Mouse (Mus musculus) telencephalon, adult 2 months (tissue): ENCODE measurements at regions not wholly inside any gene's neighbourhood (a gene's known extent, or its start where the extent isn't known, plus 50 kb on each side); places are given as distances from the start of the nearest gene placed in this dataset.

Experiments used
- DNase-seq: peaks from one replicate; pipeline ENCODE4 v3.0.0-alpha.2; 2011; ENCODE audit warnings: low read depth, low spot score

GRCm38 (mm10) chr9:90683319-90683718 is 412.7 kb upstream of the Tbc1d2b start:
- DNase-seq = no peak

GRCm38 (mm10) chr9:90690066-90690465 is 419.5 kb upstream of the Tbc1d2b start:
- DNase-seq = no peak

GRCm38 (mm10) chr9:90691137-90691536 is 420.5 kb upstream of the Tbc1d2b start:
- no peak for DNase-seq

DNA sequence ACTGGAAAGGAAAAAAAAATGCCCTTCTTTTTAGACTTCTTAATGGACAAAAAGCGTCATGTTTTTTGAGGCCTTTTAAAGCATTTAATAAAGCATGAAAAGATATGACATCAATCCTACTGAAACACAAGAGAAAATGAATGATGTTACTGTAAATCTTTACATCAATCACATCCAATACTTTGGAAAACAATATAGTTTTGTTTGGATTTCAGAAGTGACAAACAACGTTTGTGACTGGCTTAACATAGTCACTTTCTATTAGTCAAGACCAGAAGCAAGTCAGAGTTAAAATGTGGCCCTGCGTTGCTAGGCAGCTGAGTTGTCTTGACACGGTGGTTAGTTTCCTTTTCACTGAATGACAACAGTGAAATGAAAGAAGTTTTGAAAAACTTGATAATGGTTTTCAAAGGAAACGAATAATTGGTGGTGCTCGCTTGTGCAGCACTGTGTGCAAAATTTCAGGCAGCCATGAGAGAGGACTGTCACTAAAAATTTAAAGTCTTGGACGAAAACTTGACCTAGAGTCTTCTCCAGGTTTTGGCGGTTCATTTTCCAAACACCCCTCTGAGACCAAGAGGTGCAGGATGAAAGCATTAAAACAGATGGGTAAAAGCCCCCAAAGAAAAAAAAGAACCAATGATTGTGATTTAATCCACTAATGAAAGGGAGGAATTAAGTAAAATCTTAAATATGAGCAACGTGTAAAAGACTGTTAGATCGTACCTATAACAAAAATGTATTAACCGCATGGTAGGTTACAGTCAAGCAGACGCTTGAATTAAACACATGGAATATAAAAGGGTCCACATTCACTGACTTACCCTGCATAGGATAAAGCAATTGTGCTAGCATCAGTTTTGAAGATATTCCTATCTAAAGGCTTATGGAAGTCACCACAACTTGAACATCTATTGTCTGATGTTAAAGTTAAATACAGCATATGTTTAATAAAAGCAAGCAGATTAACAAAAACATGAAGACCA is 421.4 kb upstream of the Tbc1d2b start:
- DNase-seq = no peak

GRCm38 (mm10) chr9:90693031-90693671 is 422.5 kb upstream of the Tbc1d2b start:
- no peak for DNase-seq

DNA sequence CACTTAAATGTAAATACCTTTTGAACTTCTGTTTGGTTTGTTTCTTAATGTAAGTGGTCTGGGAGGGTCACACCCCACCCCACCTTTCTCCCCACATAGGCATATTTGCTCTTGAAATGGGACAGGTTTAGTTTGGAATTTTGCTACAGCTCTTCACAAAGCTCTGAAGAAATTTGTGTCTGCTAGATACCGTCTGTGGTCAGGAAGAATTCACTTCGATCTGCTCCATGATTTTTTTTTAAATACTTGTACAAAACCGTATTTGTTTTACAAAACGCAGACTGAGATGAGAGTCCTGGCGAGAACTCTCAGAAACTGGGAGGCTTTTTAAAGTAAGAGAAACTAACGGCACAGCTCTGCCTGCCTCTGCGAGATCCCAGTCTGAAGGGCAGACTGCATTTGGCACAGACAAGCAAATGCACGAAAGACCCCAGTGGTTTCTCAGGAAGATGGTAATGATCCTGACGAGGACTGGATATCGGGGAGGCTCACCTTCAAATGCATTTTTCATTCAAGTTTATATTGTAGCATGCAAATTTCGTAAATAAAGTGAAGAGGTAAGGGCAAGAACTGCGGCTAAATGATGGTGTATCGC is 423.5 kb upstream of the Tbc1d2b start:
- DNase-seq = no peak

GRCm38 (mm10) chr9:90695693-90696092 is 425.1 kb upstream of the Tbc1d2b start:
- no peak for DNase-seq

- no peak for DNase-seq
These were observed 426.8 kb upstream of the Tbc1d2b start for GRCm38 (mm10) chr9:90697279-90698000.

DNA sequence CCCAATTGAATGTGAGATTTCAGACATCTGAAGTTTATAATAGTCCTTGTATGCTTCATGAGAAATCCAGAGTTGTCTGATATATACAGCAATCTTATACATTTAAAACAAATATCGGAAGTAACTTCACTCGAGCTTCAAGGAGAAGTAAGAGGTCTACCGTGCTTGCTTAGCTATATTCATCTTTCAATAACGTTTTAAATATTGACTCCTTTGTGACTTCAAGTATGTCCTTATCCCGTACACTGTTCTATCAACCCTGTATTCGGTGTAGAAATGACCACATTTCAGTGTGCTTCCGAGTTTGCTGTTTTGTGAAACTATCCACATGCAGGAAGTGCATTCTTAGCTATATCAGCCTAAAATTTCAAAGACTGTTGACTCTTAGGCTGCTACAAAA is 427.8 kb upstream of the Tbc1d2b start:
- DNase-seq = no peak

GRCm38 (mm10) chr9:90699064-90699463 is 428.5 kb upstream of the Tbc1d2b start:
- peak; percentile 33 for DNase-seq

GRCm38 (mm10) chr9:90700236-90701179 is 429.9 kb upstream of the Tbc1d2b start:
- DNase-seq = peak; percentile 21

GRCm38 (mm10) chr9:90701180-90701765 is 430.7 kb upstream of the Tbc1d2b start:
- DNase-seq = no peak

DNA sequence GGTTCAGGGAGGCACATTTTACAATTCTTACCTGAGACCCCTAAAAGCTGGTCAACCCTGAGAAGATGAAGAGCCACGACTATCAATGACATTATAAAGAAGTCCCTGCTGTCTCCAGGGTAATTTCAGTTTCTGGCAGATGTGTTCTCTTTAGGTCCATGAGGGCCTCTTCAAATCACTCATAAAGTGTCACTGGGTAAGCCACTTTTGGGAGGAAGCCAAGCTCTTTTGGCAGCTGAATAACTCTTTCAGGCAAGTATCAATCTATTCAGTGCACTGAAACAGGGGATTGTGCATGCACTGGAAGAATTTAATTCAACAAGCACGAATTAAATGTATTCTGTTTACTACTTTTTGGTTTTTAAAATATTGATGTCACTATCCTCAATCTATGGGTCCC is 443.1 kb upstream of the Tbc1d2b start:
- DNase-seq = no peak

- no peak for DNase-seq
These were observed 460.8 kb upstream of the Tbc1d2b start for GRCm38 (mm10) chr9:90731450-90731849.

DNA sequence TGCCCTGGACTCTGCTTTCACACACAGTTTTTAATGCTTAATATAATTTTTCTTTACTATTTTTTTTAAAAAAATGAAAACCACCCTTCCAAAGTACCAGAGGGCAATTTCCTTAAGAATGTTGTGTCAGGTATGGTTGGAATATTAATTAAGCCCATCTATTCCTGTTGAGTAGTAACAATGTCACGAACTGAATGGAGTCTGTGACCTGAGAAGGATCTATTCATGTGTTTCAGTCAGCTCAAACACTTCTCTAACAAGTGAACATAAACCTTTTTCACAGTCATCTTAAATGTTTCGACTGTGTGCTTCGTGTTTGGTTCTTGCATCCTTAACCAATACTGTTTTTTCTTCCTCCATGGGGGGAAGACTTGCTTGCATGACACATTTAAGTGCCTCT is 486.6 kb upstream of the Tbc1d2b start:
- DNase-seq = no peak

- DNase-seq = no peak
These were observed 503.7 kb upstream of the Tbc1d2b start for GRCm38 (mm10) chr9:90774296-90774695.

DNA sequence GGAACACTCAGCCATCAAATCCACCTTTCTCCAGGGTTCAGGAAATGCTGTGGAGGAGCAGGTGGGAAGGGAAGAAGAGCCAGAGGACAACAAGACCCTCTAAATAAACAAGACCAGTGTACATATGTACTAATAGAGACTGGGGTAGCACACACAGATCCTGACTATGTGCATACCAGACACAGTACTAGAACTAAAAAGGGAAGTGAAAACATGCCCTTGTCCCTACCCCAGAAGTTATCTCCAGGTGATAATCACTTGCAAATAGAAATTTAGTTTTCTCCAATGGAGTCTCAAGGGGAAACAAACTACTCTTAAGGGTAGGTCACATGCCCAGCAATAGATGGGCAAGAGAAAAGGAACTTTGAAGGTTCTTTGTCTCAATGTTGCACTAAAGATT is 518.9 kb upstream of the Tbc1d2b start:
- no peak for DNase-seq

GRCm38 (mm10) chr9:90791871-90792270 is 521.3 kb upstream of the Tbc1d2b start:
- no peak for DNase-seq

- DNase-seq = no peak
These were observed 545.4 kb upstream of the Zic4 start for GRCm38 (mm10) chr9:90816844-90817243.

DNA sequence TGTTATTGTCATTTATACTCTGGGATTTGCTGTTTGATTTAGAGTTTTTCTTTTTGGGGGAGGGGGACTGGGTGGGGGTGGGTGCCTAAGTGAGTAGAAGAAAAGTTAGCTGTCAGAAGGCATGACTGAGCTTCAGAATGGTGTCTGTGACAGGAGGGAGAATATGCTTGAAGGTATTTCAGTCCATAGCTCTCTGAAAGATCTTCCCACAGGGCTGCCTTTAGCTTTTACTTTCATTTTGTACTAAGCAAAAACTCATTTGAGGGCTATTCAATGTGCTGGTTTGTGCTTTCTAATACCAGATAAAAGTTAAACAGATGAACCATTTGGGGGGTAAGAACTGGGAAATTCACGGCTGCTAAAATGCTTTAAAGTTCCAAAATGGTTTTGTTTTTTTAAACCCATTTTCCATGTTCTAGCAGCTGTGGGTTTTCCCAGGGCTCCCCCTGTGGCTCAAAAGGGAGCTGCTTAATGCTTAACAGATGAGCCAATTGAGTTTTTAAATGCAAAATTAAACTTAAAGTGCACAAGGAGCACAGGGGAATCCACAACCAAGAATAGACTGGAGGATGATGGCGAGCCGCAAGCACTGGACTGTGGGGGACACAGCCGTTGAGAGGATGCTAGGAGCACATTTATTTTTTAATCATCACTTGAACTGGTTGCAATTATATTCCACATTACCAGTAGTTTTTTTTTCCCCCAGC is 538.5 kb upstream of the Zic4 start:
- DNase-seq = no peak
